Mouse (Mus musculus): ENCODE data around the gene Nol4l. TPM values are rescaled to one million over a fixed set of nuclear protein-coding genes. Genes with fewer than 3 reads are reported as not detected.

The Nol4l gene
- total RNA-seq, 2 experiments from 2014 or later: 14.1 to 21.3 TPM

- DNase-seq: peak; percentile 85
Measured at GRCm38 (mm10) chr2:153483118-153483983, 46.4 kb downstream of the Nol4l start.

GRCm38 (mm10) chr2:153481861-153482120 is 48.0 kb downstream of the Nol4l start:
- DNase-seq: no peak

GRCm38 (mm10) chr2:153481108-153481860 is 48.5 kb downstream of the Nol4l start:
- no peak for DNase-seq

GRCm38 (mm10) chr2:153479486-153479885 is 50.3 kb downstream of the Nol4l start:
- no peak for DNase-seq

GRCm38 (mm10) chr2:153478583-153478982 is 51.2 kb downstream of the Nol4l start:
- peak; percentile 81 for DNase-seq

- peak; percentile 65 for DNase-seq
Measured at GRCm38 (mm10) chr2:153475114-153476112, 54.4 kb downstream of the Nol4l start.

- DNase-seq: no peak
Measured at GRCm38 (mm10) chr2:153470983-153471382, 58.8 kb downstream of the Nol4l start.

- no peak for DNase-seq
Measured at GRCm38 (mm10) chr2:153469764-153470163, 60.0 kb downstream of the Nol4l start.

- no peak for DNase-seq
Measured at GRCm38 (mm10) chr2:153469317-153469716, 60.5 kb downstream of the Nol4l start.

- DNase-seq: no peak
Measured at GRCm38 (mm10) chr2:153467372-153467771, 62.4 kb downstream of the Nol4l start.

- no peak for DNase-seq
Measured at GRCm38 (mm10) chr2:153463257-153463656, 66.5 kb downstream of the Nol4l start.

- no peak for DNase-seq
Measured at GRCm38 (mm10) chr2:153458022-153458441, 71.7 kb downstream of the Nol4l start.

- DNase-seq: no peak
Measured at GRCm38 (mm10) chr2:153457467-153457866, 72.3 kb downstream of the Nol4l start.

GRCm38 (mm10) chr2:153454841-153455506 is 74.8 kb downstream of the Nol4l start:
- no peak for DNase-seq

- no peak for DNase-seq
Measured at GRCm38 (mm10) chr2:153453961-153454759, 75.6 kb downstream of the Nol4l start.

- no peak for DNase-seq
Measured at GRCm38 (mm10) chr2:153448519-153448918, 81.3 kb downstream of the Nol4l start.

GRCm38 (mm10) chr2:153447719-153448118 is 82.1 kb downstream of the Nol4l start:
- DNase-seq: peak; percentile 59

GRCm38 (mm10) chr2:153446476-153446875 is 83.3 kb downstream of the Nol4l start:
- no peak for DNase-seq

GRCm38 (mm10) chr2:153446017-153446408 is 83.8 kb downstream of the Nol4l start:
- peak; percentile 61 for DNase-seq

GRCm38 (mm10) chr2:153445137-153446016 is 84.4 kb downstream of the Nol4l start:
- DNase-seq: peak; percentile 55
